Mouse (Mus musculus): ENCODE measurements around the gene Thbs3. TPM values are rescaled to one million over a fixed set of nuclear protein-coding genes. Genes with fewer than 3 reads are reported as not detected.
"Not testable (repeated sequence)": the region's sequence is repeated elsewhere in the genome, so short reads cannot be mapped to it uniquely, and the experiment has no call there.

Gene Thbs3
- polyA plus RNA-seq, 1 experiment from 2014 or later = 77.7 TPM

DNA sequence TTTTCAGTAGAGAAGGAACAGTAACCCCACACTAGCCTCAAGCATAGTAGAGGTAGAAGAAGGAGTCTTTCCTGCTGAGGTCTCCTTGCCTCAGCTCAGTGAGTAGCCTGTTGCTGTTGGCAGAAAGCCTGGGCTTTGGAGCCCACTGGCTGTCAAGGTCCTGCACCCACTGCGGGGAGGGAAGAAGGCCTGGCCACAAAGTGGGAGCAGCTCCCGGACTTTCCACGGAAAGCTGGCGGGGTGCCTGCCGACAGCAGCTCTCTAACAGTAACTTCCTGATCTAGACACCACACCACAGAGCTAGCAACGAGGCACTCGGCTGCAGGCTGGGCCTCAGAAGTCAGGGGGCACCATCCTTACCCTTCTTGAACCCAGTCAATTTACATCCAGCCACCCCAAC lies 4.2 kb upstream of the Thbs3 start:
- H3K9ac ChIP-seq (replicated peaks; ENCODE audit: low read depth) = no peak overlapping the region
- no peaks in the 10 kb centered on the region for H3K27me3 ChIP-seq (replicated peaks; ENCODE audit: insufficient read depth, low read length)
- no peak for DNase-seq (ENCODE audit: low spot score)

DNA sequence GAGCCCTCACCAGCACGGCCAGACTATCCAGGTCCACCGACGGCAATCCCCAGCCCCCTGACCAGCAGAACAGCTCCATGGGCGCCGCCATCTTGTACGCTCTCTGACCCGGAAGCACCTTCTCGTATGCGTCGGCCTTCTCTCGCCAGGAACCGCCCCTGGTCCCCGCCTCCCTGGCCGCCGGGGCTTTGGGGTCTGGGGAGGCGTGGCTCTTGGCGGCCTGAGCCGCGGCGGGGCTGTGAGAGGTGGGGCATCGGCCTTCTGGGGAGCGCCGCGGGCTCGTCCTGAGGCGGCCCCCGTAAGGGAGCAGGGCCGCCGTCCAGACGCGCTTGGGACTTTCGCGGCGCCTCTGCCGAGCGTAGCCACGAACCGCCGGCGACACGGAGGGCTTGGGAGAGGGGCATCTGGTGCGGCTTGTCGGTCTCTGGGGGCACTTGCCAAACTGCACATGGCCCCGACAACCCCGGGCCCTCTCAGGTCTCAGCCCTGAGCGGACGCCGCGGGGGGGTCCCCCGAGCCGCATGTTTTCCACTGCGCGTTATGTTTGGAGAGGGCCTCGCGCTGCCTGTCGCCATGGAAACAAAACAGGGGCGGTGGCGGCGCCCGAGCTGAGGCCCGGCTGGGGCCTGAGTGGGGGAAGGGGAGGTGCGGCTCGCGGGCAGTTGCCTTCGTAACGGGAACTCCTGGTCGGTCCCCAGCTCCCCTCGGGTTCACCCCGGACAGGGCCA lies 1.0 kb upstream of the Thbs3 start:
- DNase-seq (ENCODE audit: low spot score) (peak; percentile 98), ATAC-seq (peak; percentile 90)
- peak overlapping the region; percentile 59 for H3K4me3 ChIP-seq (ENCODE audit: low read depth, low read length)
- H3K27me3 ChIP-seq (replicated peaks; ENCODE audit: insufficient read depth, low read length) = no peaks in the 10 kb centered on the region
- H3K4me1 ChIP-seq (ENCODE audit: insufficient read depth, low read depth, low read length) = peaks cover 12% of the 10 kb centered on the region; the same call in 1 of the 2 replicates
- H3K27ac ChIP-seq (ENCODE audit: low read length) = peak overlapping the region; percentile 94
- no peaks in the 10 kb centered on the region for H3K9me3 ChIP-seq (ENCODE audit: low read length)
- under 1% methylated on average over 61 of the region's 69 CpGs for WGBS
- 0 out of 2 replicates have a peak, but pooled peaks cover 5% of the 10 kb centered on the region for H3K36me3 ChIP-seq (ENCODE audit: insufficient read depth, low read length)
- peak overlapping the region; percentile 51 for H3K9ac ChIP-seq (replicated peaks; ENCODE audit: low read depth)
- TF ChIP-seq CTCF (IDR thresholded peaks at IDR 0.05) (no peak), EP300 (IDR thresholded peaks at IDR 0.05) (no peak; the same call in 1 of the 2 replicates)
- H3K4me2 ChIP-seq (replicated peaks; ENCODE audit: low read depth, low read length) = peak overlapping the region; percentile 69

More for the DNA sequence above, 4.2 kb upstream of the Thbs3 start:
- TF ChIP-seq EP300 (IDR thresholded peaks at IDR 0.05) = no peak
- TF ChIP-seq CTCF (IDR thresholded peaks at IDR 0.05) = no peak
- 60% methylated on average over 7 of the region's 7 CpGs for WGBS
- no peak overlapping the region for H3K27ac ChIP-seq (ENCODE audit: low read length)
- H3K4me1 ChIP-seq (ENCODE audit: insufficient read depth, low read depth, low read length) = peaks cover 11% of the 10 kb centered on the region; the same call in 1 of the 2 replicates
- H3K36me3 ChIP-seq (ENCODE audit: insufficient read depth, low read length) = peaks cover 28% of the 10 kb centered on the region
- H3K9me3 ChIP-seq (ENCODE audit: low read length) = no peaks in the 10 kb centered on the region
- H3K4me3 ChIP-seq (ENCODE audit: low read depth, low read length) = no peak overlapping the region
- ATAC-seq = no peak
- H3K4me2 ChIP-seq (replicated peaks; ENCODE audit: low read depth, low read length) = no peak overlapping the region

DNA sequence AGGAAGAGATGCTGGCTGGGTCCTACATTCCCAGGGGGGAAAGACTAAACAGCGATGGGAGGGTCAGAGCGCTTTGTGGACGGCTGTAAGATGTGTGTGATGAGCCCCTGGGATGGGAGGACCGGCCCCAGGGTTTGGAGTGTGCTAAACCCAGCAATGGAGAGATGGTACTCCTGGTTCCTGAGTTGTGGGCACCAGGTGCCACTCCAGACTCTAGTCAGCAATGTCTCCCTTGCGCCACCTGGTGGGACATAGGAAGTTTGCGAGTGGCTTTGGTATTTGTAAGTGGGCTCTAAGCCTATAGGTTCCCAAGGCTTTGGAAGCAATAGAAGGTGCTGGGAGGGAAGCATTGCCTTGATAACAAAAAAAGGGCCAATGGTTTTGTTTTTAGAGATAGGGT lies 873 bp downstream of the Thbs3 start:
- Histone ChIP-seq H3K4me1 (ENCODE audit: insufficient read depth, low read depth, low read length) (peaks cover 12% of the 10 kb centered on the region; the same call in 1 of the 2 replicates), H3K36me3 (ENCODE audit: insufficient read depth, low read length) (no peaks in the 10 kb centered on the region), H3K27ac (ENCODE audit: low read length) (no peak overlapping the region; the same call in 1 of the 2 replicates), H3K4me2 (replicated peaks; ENCODE audit: low read depth, low read length) (peak overlapping the region; percentile 69; the same call in 1 of the 2 replicates), H3K9ac (replicated peaks; ENCODE audit: low read depth) (no peak overlapping the region), H3K4me3 (ENCODE audit: low read depth, low read length) (0 out of 2 replicates have a peak overlapping the region, but pooled peaks have one; percentile 14), H3K27me3 (replicated peaks; ENCODE audit: insufficient read depth, low read length) (no peaks in the 10 kb centered on the region), H3K9me3 (ENCODE audit: low read length) (no peaks in the 10 kb centered on the region)
- 0% methylated on average over 6 of the region's 6 CpGs for WGBS
- ATAC-seq (0 out of 2 replicates have a peak, but pooled peaks have one; percentile 9), DNase-seq (ENCODE audit: low spot score) (peak; percentile 93)
- no peak for TF ChIP-seq EP300 (IDR thresholded peaks at IDR 0.05)
- TF ChIP-seq CTCF (IDR thresholded peaks at IDR 0.05) = peak; percentile 97

DNA sequence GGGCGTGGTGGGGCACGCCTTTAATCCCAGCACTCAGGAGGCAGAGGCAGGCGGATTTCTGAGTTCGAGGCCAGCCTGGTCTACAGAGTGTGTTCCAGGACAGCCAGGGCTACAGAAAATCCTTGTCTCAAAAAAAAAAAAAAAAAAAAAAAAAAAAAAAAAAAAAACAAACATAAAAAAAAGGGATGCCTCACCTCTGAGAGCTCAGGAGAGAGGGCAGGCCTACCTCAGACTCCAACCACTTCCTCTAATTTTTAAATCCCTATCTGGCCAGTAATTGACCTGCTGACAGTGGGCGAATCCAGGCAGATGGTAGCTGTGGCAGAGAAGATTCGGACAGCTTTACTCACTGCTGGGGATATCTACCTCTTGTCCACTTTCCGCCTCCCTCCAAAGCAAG lies 1.4 kb downstream of the Thbs3 start:
- 73% methylated on average over 7 of the region's 7 CpGs for WGBS
- H3K4me2 ChIP-seq (replicated peaks; ENCODE audit: low read depth, low read length); H3K4me3 ChIP-seq (ENCODE audit: low read depth, low read length); H3K9ac ChIP-seq (replicated peaks; ENCODE audit: low read depth); ATAC-seq; H3K27me3 ChIP-seq (replicated peaks; ENCODE audit: insufficient read depth, low read length); H3K9me3 ChIP-seq (ENCODE audit: low read length); H3K27ac ChIP-seq (ENCODE audit: low read length); DNase-seq (ENCODE audit: low spot score); H3K36me3 ChIP-seq (ENCODE audit: insufficient read depth, low read length): not testable (repeated sequence)
- H3K4me1 ChIP-seq (ENCODE audit: insufficient read depth, low read depth, low read length) = peaks cover 12% of the 10 kb centered on the region; the same call in 1 of the 2 replicates

DNA sequence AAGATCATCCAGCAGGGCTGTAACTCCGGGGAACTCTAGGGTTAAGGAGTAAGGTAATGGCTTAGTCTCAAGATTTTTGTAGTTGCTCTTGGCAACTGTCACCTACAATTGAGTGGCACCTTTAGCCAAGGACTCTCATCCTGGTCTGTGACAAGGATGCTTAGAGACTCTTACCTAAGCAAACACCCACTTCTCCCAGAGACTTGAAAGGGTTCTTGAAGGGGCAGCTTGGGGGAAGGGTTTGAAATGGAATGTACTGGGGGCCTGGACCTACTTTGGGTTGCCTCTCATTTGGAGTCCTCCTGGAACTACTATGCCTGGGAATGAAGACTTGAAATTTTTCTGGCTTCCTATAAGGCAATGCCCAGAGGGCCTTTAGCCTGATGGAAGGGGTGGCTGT lies 3.3 kb downstream of the Thbs3 start:
- no peaks in the 10 kb centered on the region for H3K9me3 ChIP-seq (ENCODE audit: low read length)
- WGBS = 61% methylated on average over 1 of the region's 1 CpGs
- ATAC-seq = peak; percentile 52
- H3K4me3 ChIP-seq (ENCODE audit: low read depth, low read length) = no peak overlapping the region
- no peaks in the 10 kb centered on the region for H3K27me3 ChIP-seq (replicated peaks; ENCODE audit: insufficient read depth, low read length)
- H3K9ac ChIP-seq (replicated peaks; ENCODE audit: low read depth) = no peak overlapping the region
- no peaks in the 10 kb centered on the region for H3K36me3 ChIP-seq (ENCODE audit: insufficient read depth, low read length)
- peaks cover 9% of the 10 kb centered on the region; the same call in 1 of the 2 replicates for H3K4me1 ChIP-seq (ENCODE audit: insufficient read depth, low read depth, low read length)
- H3K27ac ChIP-seq (ENCODE audit: low read length) = 0 out of 2 replicates have a peak overlapping the region, but pooled peaks have one; percentile 51
- DNase-seq (ENCODE audit: low spot score) = peak; percentile 91
- peak overlapping the region; percentile 25; the same call in 1 of the 2 replicates for H3K4me2 ChIP-seq (replicated peaks; ENCODE audit: low read depth, low read length)
- peak; percentile 91 for TF ChIP-seq EP300 (IDR thresholded peaks at IDR 0.05)
- no peak for TF ChIP-seq CTCF (IDR thresholded peaks at IDR 0.05)

DNA sequence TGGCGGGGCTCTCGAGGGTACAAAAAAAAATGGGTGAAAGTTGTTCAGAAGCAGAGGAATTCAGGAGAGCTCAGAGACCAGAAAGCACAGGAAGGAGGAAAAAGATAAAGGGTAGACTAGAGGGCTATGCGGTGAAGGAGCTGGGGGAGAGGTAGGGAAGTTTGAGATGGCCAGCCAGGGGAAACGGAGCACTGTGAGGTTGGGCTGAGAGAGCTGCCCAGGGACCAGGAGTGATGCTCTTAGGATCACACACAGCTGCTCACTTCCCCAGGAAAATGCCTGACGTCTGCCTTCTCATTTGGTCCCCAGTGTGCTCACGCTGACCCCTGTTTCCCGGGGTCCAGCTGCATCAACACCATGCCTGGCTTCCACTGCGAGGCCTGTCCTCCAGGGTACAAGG lies 4.6 kb downstream of the Thbs3 start:
- ATAC-seq (no peak), DNase-seq (ENCODE audit: low spot score) (no peak)
- H3K4me1 ChIP-seq (ENCODE audit: insufficient read depth, low read depth, low read length) = peaks cover 8% of the 10 kb centered on the region; the same call in 1 of the 2 replicates
- no peak overlapping the region for H3K4me2 ChIP-seq (replicated peaks; ENCODE audit: low read depth, low read length)
- 0 out of 2 replicates have a peak overlapping the region, but pooled peaks have one; percentile 51 for H3K27ac ChIP-seq (ENCODE audit: low read length)
- TF ChIP-seq CTCF (IDR thresholded peaks at IDR 0.05) (no peak), EP300 (IDR thresholded peaks at IDR 0.05) (no peak)
- no peaks in the 10 kb centered on the region for H3K36me3 ChIP-seq (ENCODE audit: insufficient read depth, low read length)
- no peaks in the 10 kb centered on the region for H3K9me3 ChIP-seq (ENCODE audit: low read length)
- no peak overlapping the region for H3K9ac ChIP-seq (replicated peaks; ENCODE audit: low read depth)
- no peaks in the 10 kb centered on the region for H3K27me3 ChIP-seq (replicated peaks; ENCODE audit: insufficient read depth, low read length)
- H3K4me3 ChIP-seq (ENCODE audit: low read depth, low read length) = no peak overlapping the region
- WGBS = 15% methylated on average over 8 of the region's 8 CpGs
